Mouse (Mus musculus): ENCODE measurements at regions not wholly inside any gene's neighbourhood (a gene's known extent, or its start where the extent isn't known, plus 50 kb on each side); places are given as distances from the start of the nearest gene placed in this dataset.

- TF ChIP-seq MAFK (IDR thresholded peaks at IDR 0.05; ENCODE audit: insufficient read depth, low read depth, low read length) (no peak), ZNF384 (IDR thresholded peaks at IDR 0.05; ENCODE audit: low read depth, low read length) (no peak), ZC3H11A (IDR thresholded peaks at IDR 0.05; ENCODE audit: borderline replicate concordance, low read depth, low read length) (no peak)
Observed at GRCm38 (mm10) chr13:5634960-5635359, 226.3 kb upstream of the Klf6 start.

Measured in ES-E14 (cell line).